Mouse (Mus musculus): ENCODE results near the gene Aspdh. TPM values are rescaled to one million over a fixed set of nuclear protein-coding genes. Genes with fewer than 3 reads are reported as not detected.

The Aspdh gene
- polyA plus RNA-seq, 1 experiment from 2014 or later, result 5.2 TPM

DNA sequence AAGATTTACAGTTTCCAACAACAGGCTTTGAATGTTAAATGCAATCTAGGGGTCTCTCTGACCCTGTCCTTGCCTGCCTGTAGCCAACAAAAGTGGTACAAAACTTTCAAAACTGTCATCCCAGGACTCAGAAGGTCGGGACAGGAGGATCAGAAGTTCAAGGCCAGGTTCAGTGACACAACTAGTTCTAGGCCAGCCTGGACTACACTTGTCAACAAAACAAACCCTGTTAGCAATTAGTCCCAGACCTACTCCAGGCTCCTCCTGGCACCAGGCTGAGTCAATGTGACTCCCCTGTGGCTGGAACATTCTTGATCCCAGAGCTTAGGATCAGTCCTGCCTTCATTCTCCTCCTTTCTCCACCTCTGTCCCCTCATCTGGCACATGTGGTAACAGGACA lies 33.7 kb downstream of the Aspdh start:
- H3K27ac ChIP-seq (ENCODE audit: low read depth, low read length), result no peak overlapping the region
- no peaks in the 10 kb centered on the region for H3K36me3 ChIP-seq (ENCODE audit: control insufficient read depth, insufficient read depth, low read length)
- no peak overlapping the region for H3K4me3 ChIP-seq (ENCODE audit: low read depth, low read length)
- H3K9ac ChIP-seq (replicated peaks; ENCODE audit: low read depth, low read length), result no peak overlapping the region
- H3K9me3 ChIP-seq (ENCODE audit: control insufficient read depth, low read length), result no peaks in the 10 kb centered on the region
- H3K27me3 ChIP-seq (ENCODE audit: control insufficient read depth, insufficient read depth, low read length), result no peaks in the 10 kb centered on the region
- WGBS, result 81% methylated on average over 1 of the region's 1 CpGs
- no peak overlapping the region for H3K4me2 ChIP-seq (ENCODE audit: low read depth, low read length)
- peaks cover 6% of the 10 kb centered on the region; the same call in 1 of the 2 replicates for H3K4me1 ChIP-seq (ENCODE audit: control insufficient read depth, insufficient read depth, low read length)
- no peak for ATAC-seq (ENCODE audit: low read depth)

DNA sequence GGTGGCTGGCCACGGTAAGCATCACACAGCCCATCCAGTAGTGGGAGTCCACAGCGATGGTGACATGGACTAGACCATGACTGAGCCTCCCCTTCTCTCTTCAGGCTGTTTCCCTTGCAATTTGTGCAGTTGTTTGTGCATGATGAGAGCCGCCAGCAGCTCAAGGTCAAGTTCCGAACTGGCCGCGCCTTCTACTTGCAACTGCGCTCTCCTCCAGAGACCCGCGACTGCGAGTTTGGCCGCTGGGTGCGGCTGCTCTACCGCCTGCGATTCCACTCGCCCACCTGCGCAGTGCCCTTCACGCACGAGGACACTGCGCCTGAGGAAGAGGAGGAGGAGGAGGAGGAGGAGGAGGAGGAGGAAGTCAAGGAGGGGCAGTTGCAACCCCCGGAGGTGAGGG lies 34.9 kb downstream of the Aspdh start:
- no peak overlapping the region for H3K27ac ChIP-seq (ENCODE audit: low read depth, low read length)
- WGBS, result 66% methylated on average over 19 of the region's 20 CpGs
- no peaks in the 10 kb centered on the region for H3K9me3 ChIP-seq (ENCODE audit: control insufficient read depth, low read length)
- H3K36me3 ChIP-seq (ENCODE audit: control insufficient read depth, insufficient read depth, low read length), result no peaks in the 10 kb centered on the region
- no peak for ATAC-seq (ENCODE audit: low read depth)
- peaks cover 6% of the 10 kb centered on the region; the same call in 1 of the 2 replicates for H3K4me1 ChIP-seq (ENCODE audit: control insufficient read depth, insufficient read depth, low read length)
- no peak overlapping the region for H3K9ac ChIP-seq (replicated peaks; ENCODE audit: low read depth, low read length)
- H3K27me3 ChIP-seq (ENCODE audit: control insufficient read depth, insufficient read depth, low read length), result no peaks in the 10 kb centered on the region
- no peak overlapping the region for H3K4me2 ChIP-seq (ENCODE audit: low read depth, low read length)
- no peak overlapping the region for H3K4me3 ChIP-seq (ENCODE audit: low read depth, low read length)

DNA sequence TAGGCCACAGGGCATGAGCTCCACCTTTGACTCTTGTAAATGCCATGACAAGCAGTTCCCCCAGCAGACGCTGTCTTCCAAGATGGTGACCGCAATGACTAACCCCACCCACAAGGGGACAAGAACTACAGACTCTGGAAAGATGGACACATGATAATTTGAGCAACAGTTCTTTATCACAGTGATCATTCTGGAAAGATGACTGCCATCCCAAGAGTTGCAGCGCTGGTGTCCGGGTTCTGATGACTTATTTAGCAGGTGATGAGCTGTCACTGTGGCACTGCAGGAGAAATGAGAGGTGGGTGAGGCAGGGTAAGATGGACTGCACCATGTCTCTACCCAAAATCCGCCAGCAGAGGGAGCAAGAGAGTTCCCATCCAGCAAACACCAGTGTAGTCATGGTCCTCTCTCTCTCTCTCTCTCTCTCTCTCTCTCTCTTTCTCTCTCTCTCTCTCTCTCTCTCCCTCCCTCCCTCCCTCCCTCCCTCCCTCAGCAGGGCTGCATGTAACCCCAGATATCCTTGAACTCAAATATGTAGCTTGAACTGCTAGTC lies 36.4 kb downstream of the Aspdh start:
- H3K9me3 ChIP-seq (ENCODE audit: control insufficient read depth, low read length), result no peaks in the 10 kb centered on the region
- H3K27me3 ChIP-seq (ENCODE audit: control insufficient read depth, insufficient read depth, low read length), result no peaks in the 10 kb centered on the region
- H3K9ac ChIP-seq (replicated peaks; ENCODE audit: low read depth, low read length), result no peak overlapping the region
- H3K4me1 ChIP-seq (ENCODE audit: control insufficient read depth, insufficient read depth, low read length), result no peaks in the 10 kb centered on the region
- peak; percentile 58; the same call in 1 of the 2 replicates for ATAC-seq (ENCODE audit: low read depth)
- 38% methylated on average over 5 of the region's 5 CpGs for WGBS
- no peaks in the 10 kb centered on the region for H3K36me3 ChIP-seq (ENCODE audit: control insufficient read depth, insufficient read depth, low read length)
- H3K27ac ChIP-seq (ENCODE audit: low read depth, low read length), result no peak overlapping the region
- no peak overlapping the region for H3K4me2 ChIP-seq (ENCODE audit: low read depth, low read length)
- H3K4me3 ChIP-seq (ENCODE audit: low read depth, low read length), result no peak overlapping the region

DNA sequence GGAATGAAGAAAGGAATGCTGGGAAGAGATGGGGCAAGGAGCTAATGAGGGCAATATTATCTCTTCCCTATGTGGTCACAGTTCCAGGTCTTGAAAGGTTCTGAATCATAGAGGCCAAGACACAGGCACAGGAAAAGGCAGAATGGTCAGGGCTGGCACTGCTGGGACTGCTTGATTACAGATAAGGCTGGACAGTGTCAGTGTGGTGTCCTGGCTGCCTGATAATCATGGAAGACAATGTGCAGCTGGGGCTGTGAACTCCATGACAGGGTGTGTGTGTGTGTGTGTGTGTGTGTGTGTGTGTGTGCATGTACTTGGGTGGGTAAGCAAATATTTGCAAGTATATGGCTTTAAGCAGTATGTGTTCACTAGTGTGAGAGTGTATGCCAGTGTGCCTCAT lies 42.3 kb downstream of the Aspdh start:
- Histone ChIP-seq H3K36me3 (ENCODE audit: control insufficient read depth, insufficient read depth, low read length) (no peaks in the 10 kb centered on the region), H3K9me3 (ENCODE audit: control insufficient read depth, low read length) (no peaks in the 10 kb centered on the region), H3K27ac (ENCODE audit: low read depth, low read length) (no peak overlapping the region), H3K27me3 (ENCODE audit: control insufficient read depth, insufficient read depth, low read length) (no peaks in the 10 kb centered on the region), H3K4me3 (ENCODE audit: low read depth, low read length) (no peak overlapping the region), H3K4me2 (ENCODE audit: low read depth, low read length) (no peak overlapping the region), H3K9ac (replicated peaks; ENCODE audit: low read depth, low read length) (no peak overlapping the region), H3K4me1 (ENCODE audit: control insufficient read depth, insufficient read depth, low read length) (no peaks in the 10 kb centered on the region)
- ATAC-seq (ENCODE audit: low read depth), result no peak

Small RNA genes within 50 kb of the gene (microRNA-seq; reads per million reads assigned to microRNA genes)
- gene Mir7052, result not detected

Other genes starting within 250 kb of the Aspdh start
- gene Klk1b5, start 249.4 kb upstream of the Aspdh start, polyA plus RNA-seq (2014; fragmentation: Nextera tagmentation; extraction: Ambion mirVana), result not detected in 2 replicates
- not detected in 2 replicates for gene Klk1, start 240.0 kb upstream of the Aspdh start, polyA plus RNA-seq (2014; fragmentation: Nextera tagmentation; extraction: Ambion mirVana)
- gene Gm36864, start 229.2 kb upstream of the Aspdh start, polyA plus RNA-seq (2014; fragmentation: Nextera tagmentation; extraction: Ambion mirVana), result not detected in 2 replicates
- gene 1700028J19Rik, start 218.7 kb upstream of the Aspdh start, polyA plus RNA-seq (2014; fragmentation: Nextera tagmentation; extraction: Ambion mirVana), result 1.5 and 1.6 TPM in 2 replicates
- 164 and 180 TPM in 2 replicates for gene 2410002F23Rik, start 218.7 kb upstream of the Aspdh start, polyA plus RNA-seq (2014; fragmentation: Nextera tagmentation; extraction: Ambion mirVana)
- not detected in 2 replicates for gene Acp4, start 208.0 kb upstream of the Aspdh start, polyA plus RNA-seq (2014; fragmentation: Nextera tagmentation; extraction: Ambion mirVana)
- gene Gm15517, start 203.9 kb upstream of the Aspdh start, polyA plus RNA-seq (2014; fragmentation: Nextera tagmentation; extraction: Ambion mirVana), result not detected in 2 replicates
- 2.8 and 4.6 TPM in 2 replicates for gene Clec11a, start 158.5 kb upstream of the Aspdh start, polyA plus RNA-seq (2014; fragmentation: Nextera tagmentation; extraction: Ambion mirVana)
- 39.9 and 62.7 TPM in 2 replicates for gene Shank1, start 155.1 kb upstream of the Aspdh start, polyA plus RNA-seq (2014; fragmentation: Nextera tagmentation; extraction: Ambion mirVana)
- 52.7 and 68.4 TPM in 2 replicates for gene Syt3, start 81.3 kb upstream of the Aspdh start, polyA plus RNA-seq (2014; fragmentation: Nextera tagmentation; extraction: Ambion mirVana)
- 2.0 and 2.6 TPM in 2 replicates for gene 1700008O03Rik, start 79.6 kb upstream of the Aspdh start, polyA plus RNA-seq (2014; fragmentation: Nextera tagmentation; extraction: Ambion mirVana)
- gene Lrrc4b, start 36.4 kb upstream of the Aspdh start, polyA plus RNA-seq (2014; fragmentation: Nextera tagmentation; extraction: Ambion mirVana), result 21.9 and 28.1 TPM in 2 replicates
- 26.9 and 33.4 TPM in 2 replicates for gene Josd2, start 2.6 kb downstream of the Aspdh start, polyA plus RNA-seq (2014; fragmentation: Nextera tagmentation; extraction: Ambion mirVana)
- 153 and 162 TPM in 2 replicates for gene Emc10, start 31.1 kb downstream of the Aspdh start, polyA plus RNA-seq (2014; fragmentation: Nextera tagmentation; extraction: Ambion mirVana)
- gene Fam71e1, start 31.2 kb downstream of the Aspdh start, polyA plus RNA-seq (2014; fragmentation: Nextera tagmentation; extraction: Ambion mirVana), result 19.5 and 24.9 TPM in 2 replicates
- 0.07 TPM in 1 of 2 replicates, not detected in the other for gene Mybpc2, start 59.3 kb downstream of the Aspdh start, polyA plus RNA-seq (2014; fragmentation: Nextera tagmentation; extraction: Ambion mirVana)
- gene Spib, start 66.7 kb downstream of the Aspdh start, polyA plus RNA-seq (2014; fragmentation: Nextera tagmentation; extraction: Ambion mirVana), result not detected in 2 replicates
- 9.4 and 12.5 TPM in 2 replicates for gene Pold1, start 83.5 kb downstream of the Aspdh start, polyA plus RNA-seq (2014; fragmentation: Nextera tagmentation; extraction: Ambion mirVana)
- gene Nr1h2, start 88.6 kb downstream of the Aspdh start, polyA plus RNA-seq (2014; fragmentation: Nextera tagmentation; extraction: Ambion mirVana), result 57.2 and 59.5 TPM in 2 replicates
- gene Napsa, start 107.0 kb downstream of the Aspdh start, polyA plus RNA-seq (2014; fragmentation: Nextera tagmentation; extraction: Ambion mirVana), result 0.82 and 2.1 TPM in 2 replicates
- 7.5 and 8.9 TPM in 2 replicates for gene Kcnc3, start 125.3 kb downstream of the Aspdh start, polyA plus RNA-seq (2014; fragmentation: Nextera tagmentation; extraction: Ambion mirVana)
- gene Myh14, start 205.5 kb downstream of the Aspdh start, polyA plus RNA-seq (2014; fragmentation: Nextera tagmentation; extraction: Ambion mirVana), result 2.6 and 3.6 TPM in 2 replicates
- gene Izumo2, start 243.4 kb downstream of the Aspdh start, polyA plus RNA-seq (2014; fragmentation: Nextera tagmentation; extraction: Ambion mirVana), result not detected in 2 replicates